Mouse (Mus musculus): Measurements from ENCODE around the gene Spi1.

The Spi1 gene

DNA sequence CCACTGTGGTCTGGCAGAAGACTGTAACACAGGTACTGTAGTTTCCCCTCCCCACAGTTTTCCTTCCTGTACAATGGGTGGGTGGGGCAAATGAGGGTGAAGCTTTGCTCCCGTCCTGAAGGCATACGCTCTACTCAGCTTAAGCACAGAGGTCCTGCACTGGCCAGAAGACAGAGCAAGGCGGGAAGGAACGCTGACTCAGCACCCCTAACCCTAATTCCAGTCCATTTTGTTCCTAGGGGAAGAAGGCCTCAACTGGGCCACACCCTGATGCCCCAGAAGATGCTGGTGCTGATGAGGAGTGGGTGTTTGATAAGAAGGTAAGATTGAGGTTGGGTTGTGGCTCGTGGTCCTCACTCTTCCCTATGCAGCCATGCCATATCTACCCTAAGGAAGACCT lies 46.6 kb downstream of the Spi1 start:
- no peak for DNase-seq (ENCODE audit: low spot score)

DNA sequence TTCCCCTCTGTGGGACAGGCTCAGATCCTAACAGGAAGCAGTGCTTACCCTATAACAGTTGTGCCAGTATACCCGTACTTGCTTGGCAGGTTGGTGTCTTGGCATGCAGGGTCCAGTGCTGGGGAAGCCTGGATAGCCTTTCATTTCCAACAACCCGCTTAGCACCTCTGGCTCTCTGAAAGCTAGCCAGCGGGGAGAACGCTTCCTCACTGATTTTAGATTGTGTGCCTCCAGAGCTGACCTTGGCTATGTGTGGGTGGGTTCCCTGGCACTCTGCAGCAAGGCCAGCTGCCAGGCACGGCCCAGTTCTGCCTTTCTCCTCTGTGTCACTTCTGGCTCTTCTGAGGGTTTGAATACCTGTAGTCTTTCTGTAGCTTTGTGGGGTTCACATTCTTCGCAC lies 47.9 kb downstream of the Spi1 start:
- no peak for DNase-seq (ENCODE audit: low spot score)

DNA sequence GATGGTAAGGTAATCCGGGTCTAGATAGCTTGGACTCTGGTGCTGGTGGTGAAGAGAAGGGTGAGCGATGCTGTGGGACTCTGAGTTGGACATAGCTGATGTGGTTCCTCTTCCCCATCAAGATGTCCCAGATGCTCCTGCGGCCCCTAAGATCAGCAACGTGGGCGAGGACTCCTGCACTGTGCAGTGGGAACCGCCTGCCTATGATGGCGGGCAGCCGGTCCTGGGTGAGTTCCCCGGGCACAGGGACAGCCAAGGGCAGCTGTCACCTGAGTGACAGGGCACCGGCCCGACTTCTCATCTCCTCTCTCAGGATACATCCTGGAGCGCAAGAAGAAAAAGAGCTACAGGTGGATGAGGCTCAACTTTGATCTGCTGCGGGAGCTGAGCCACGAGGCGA lies 49.1 kb downstream of the Spi1 start:
- no peak for DNase-seq (ENCODE audit: low spot score)

DNA sequence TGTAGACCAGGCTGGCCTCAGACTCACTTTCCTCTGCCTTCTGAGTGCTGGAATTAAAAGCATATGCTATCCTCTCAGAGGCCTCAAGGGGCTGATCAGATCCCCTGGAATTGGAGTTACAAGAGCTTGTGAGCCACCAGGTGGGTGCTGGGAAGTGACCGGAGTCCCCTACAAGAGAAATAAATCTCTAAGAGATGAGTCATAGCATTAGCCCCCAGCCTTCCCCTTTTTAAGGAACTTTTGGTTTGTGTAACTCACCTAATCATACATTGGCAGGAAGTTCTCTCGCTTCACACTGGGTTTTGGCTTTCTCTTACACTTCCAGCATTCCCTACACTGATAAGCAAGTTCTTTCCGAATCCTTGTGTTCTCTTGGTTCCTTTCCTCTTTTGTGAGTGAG lies 49.8 kb downstream of the Spi1 start:
- no peak for DNase-seq (ENCODE audit: low spot score)

DNA sequence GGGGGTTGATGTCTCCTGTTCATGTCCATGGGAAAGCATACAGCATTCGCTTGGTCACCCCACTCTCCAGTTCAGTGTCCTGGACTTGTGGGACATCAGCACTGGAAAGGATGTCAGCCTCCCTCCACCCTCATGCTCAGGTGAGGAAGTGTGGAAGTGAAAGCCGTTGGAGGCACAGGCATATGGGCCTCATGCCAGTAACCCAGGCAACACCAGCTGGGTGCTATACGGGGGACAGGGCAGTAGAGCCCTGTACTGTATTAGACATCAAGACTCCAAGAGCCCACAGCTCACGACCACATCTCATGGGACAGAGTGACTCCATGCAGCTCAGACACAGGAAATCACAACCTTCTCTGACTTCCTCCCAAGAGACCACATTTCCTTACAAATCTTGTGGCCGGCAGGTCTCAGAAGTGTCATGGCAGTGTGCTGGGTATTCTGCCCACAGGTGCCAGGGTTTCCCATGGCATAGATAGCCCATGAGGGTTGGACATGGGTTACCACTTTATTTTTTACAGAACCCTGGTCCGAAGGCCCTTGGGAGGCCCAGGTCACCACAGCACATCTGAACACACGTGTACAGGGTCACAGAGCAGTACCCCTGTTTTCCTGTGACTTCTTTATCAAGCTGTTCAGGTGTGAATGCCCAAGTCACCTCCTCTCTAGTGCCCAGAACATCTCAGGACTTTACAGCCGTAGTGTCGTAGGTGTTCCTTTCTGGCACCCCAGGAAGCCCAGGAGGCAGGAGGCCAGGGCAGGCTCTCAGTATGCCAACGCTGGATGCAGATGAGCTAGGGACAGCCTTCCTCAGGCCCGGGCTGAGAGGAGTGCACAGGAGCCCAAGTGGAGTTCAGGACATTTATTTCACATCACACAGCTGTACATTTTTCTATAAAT lies 54.6 kb downstream of the Spi1 start:
- no peak for DNase-seq (ENCODE audit: low spot score)

DNA sequence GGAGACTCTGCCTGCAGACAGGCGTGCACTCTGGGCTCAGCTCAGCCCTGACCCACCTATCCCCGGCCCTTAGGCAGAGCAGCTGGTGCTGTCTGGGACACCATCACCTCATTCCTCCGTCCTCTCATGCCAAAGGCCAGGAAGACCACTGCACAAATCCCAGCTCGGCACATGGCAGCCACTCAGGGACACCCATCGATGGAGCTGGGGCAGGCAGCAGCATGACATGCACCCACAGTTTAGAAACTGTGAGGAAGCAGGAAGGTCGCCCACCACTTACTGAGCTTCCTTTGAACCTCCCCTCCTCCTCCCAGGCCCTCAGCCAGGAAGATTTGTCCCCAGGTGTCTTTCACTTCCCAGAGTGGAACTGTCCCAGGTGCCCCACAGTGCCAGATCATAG lies 55.3 kb downstream of the Spi1 start:
- no peak for DNase-seq (ENCODE audit: low spot score)

DNA sequence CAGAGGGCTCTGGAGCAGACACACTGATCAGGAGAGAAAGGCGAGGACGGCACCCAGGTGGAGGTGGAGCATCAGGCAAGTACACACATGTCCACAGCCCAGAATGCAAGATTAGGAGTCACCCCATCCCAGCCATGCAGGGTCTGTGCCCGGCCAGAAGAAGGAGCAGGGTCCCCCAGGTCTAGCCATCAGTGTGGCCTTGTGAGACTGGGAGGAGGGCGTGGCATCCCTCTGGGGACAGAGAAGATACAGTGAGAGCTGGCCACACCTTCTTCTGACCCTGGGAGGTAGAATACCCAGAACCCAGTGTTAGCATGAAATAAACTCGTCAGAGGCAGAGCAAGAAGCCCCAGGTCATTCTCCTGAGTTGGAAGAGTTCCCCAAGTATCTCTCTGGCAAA lies 57.1 kb downstream of the Spi1 start:
- no peak for DNase-seq (ENCODE audit: low spot score)

DNA sequence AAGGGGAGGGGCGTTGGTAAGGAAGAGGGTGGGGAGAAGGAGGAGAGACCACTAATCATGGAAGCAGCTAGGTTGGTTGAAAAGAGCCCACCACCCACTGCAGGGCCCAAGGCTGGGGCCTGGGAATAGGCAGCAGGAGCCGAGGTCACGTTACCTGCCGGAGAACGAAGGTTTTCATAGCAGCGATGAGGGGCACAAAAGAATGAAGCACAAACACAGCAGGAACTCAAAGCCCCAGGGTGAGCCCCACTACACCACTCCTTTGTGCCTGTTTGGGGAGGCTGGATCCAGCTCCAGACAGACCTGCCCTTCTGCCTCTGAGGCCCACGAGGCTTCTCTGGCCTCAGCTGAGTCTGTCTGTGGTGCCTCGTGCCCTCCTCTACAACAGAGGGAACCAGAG lies 57.6 kb downstream of the Spi1 start:
- no peak for DNase-seq (ENCODE audit: low spot score)

DNA sequence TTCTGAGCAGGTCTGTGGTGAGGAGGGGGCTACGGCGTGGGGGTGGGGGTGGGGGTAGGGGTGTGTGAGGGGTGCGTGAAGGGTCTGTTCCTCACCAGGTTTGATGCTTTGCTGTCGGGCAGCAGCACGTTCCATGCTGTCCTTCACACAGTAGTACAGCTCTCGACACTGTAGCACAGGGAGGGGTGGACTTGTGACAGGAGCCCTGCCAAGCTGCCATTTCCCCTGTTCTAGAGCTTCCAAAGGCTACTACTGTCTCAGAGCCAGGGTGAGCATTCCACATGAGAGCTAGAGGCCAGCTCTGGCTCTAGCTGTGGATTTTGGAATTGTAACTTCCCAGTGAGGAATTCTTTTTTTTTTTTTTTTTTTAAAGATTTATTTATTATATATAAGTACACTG lies 60.7 kb downstream of the Spi1 start:
- DNase-seq (ENCODE audit: low spot score), result no peak

DNA sequence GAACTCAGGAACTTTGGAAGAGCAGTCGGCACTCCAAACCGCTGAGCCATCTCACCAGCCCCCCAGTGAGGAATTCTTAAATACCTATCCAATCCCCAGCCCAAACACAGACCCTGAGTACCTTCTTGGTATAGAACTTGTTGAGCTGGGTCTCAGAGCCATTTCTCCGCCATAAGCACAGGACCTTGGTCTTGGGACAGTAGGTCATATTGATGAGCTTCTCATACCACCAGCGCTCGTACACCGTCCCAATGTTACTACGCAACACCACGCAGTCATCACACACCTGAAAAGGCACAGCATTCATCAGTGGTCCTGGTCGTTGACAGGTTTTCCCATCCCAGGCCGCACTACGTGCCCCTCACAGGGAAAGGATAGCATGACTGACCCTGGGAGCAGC lies 61.2 kb downstream of the Spi1 start:
- no peak for DNase-seq (ENCODE audit: low spot score)

DNA sequence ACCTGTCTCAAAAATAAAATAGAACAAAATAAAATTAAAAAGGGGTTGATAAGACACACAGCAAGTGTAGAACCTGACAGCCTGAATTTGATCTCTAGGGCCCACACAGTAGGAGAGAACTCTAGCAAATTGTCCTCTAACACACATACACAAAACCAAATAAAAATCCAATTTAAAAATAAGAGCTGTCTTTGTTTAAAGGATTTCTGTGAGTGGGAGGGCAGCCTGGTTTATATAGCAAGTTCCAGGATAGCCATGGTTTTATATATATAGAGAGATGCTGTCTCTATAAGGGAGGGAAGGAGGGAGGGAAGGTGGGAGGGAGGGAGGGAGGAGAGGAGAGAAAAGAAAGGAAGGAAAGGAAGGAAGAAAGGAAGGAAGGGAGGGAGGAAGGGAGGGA lies 65.9 kb downstream of the Spi1 start:
- DNase-seq (ENCODE audit: low spot score), result no peak

DNA sequence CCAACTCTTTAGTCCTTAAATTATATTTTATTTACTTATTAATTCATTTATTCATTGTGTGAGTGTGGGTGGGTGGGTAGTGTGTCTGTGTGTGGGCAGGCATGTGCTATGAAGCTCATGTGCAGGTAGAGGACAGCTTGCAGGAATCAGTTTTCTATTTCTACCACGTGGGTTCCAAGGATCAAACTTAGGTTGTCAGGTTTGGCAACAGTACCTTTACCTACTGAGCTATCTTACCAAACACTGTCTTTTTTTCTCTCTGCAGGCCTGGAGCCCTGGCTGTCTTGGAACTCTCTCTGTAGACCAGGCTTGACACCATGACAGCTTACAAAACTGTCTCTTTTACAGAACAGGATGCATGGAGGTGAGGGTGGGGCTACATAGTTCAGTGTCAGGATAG lies 69.1 kb downstream of the Spi1 start:
- DNase-seq (ENCODE audit: low spot score), result no peak

DNA sequence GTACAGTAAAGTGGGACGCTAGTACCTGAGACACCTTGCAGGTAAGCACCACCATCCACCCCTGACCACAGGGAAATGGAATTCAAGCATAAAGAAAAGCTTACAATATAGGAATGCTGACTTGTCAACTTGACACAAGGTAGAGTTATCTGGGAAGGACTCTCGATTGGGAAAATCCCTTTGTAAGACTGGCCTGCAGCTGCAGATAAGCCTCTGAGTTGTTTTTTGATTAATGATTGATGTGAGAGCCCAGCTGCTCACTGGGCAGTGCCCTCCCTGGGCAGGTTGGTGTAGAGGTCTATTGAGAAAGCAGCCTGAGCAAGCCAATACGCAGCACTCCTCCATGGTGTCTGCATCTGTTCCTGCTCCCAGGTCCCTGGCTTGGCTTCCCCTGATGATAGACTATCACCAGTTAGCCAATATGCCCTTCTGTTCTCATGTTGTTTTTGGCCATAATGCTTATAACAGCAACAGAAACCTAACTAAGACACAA lies 70.7 kb downstream of the Spi1 start:
- DNase-seq (ENCODE audit: low spot score), result no peak

DNA sequence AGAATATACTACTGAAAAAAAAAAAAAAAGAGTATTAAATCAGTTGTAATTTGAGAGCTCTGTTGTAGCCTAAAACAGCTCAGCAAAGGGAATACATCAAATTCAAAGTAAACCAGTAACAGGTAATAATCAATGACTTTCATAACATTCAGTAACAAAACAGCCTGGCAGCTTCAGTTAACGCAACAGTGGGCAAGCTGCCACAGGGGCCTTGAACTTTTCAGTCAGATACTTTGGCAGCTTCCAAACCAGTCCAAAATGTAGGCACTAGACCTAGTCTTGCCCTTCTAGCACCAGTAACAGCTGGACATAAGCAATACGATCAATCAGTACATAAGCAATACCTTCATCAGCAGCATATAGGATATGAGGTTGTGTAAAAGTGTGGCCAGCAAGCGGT lies 71.9 kb downstream of the Spi1 start:
- DNase-seq (ENCODE audit: low spot score), result no peak

DNA sequence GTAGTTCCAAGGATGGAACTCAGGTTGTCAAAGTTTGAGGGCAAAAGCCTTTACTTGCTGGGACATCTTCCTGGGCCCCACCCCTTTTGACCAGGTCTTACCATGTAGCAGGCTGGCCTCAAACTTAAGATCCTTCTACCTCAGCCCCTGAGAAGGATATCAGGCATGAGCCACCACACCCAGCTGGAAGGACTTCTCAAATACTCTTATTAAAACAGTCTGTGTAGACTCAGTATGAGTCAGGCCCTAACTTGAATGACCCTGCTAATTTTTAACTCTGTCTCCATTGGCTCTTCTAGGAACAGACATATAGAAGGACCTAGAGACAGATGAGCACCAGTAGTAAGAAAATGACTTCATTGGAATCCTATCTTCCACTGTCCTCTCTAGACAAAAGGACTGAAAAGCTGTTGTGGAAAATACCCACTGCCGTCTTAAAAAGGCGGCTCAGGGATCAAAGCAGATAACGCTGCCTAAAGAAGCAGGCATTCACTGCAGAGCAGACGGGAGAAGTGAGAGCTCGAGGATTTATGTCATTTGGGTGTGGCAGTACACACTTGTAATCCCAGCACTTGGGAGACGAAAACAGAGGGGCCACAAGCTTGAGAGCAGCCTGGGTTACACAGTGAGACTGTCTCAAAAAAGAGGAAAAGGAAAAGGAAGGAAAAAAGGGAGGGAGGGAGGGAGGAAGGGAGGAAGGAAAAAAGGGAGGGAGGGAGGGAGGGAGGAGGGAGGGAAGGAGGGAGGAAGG lies 75.0 kb downstream of the Spi1 start:
- DNase-seq (ENCODE audit: low spot score), result no peak

DNA sequence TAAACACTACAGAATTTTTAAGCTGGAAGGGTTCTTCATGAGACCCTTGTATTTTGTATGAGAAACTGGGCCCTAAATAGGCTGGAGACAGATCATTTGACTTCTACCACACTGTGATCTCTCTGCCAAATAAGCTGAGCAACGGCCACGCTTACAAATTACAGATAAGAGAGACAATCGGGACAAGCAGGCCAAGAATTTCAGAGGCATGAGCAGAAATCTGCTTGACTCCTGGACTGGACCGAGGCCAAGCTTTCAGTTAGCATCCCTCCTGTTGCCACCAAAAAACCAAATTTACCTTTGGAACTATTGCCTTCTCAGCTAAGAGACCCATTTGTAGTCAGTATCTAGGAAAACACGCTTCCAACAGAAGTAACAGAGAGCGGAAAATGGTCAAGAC lies 78.4 kb downstream of the Spi1 start:
- no peak for DNase-seq (ENCODE audit: low spot score)

DNA sequence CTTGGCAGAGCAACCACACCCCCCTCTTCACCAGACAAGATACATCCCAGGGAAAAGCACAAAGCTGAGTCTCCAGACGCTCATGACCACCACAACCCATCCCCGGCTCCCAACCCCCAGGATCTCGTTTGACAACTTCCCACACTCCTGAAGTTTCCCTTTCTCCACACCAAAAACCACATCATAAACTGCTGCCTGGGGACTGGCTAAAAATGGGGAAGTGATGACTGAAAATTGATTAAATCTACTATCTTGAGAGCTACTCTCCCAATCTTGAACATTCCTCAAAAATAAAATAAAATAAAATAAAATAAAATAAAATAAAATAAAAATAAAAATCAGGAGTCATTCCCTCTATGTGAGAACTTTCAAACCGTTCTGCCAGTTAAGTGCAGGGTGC lies 80.8 kb downstream of the Spi1 start:
- DNase-seq (ENCODE audit: low spot score), result no peak

DNA sequence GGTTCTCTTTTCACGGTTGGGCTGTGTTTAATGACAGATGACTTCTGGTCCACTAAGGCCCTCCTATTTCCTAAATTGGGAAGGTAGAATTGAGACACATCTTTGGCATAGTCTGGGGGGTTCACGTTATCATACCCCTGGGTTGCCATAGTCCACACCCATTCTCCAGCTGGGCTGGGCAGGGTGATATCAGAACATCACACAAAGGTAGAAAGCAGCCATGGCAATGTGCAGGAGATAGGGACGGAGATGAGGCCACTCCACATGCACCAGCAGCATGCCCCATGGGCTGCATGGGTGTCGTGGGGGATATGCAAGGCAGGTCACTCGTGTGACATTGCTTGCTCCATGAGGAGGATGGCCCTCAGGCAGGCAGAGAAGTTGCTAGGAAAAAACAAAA lies 81.3 kb downstream of the Spi1 start:
- DNase-seq (ENCODE audit: low spot score), result no peak

DNA sequence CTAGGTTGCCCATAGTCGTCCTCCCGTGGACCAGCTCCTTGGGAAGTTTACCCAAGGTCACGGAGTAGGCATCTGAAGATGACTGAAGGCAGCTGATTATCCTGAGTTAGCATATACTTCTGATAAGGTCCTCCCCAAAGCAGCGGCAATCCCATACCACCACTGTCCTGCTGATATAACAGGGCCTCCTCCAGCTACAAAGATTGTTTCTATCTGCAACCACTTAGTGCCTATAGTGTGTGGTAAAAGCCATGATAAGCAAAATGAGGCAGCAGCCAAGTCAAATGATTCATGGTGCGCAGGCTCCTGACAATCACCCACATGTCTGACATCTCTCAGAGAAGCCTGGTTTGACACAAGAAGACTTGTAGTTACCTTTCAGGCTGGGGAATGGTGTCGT lies 82.8 kb downstream of the Spi1 start:
- no peak for DNase-seq (ENCODE audit: low spot score)

All from urinary bladder, postnatal 10 days (tissue).